Mouse (Mus musculus): ENCODE data around the gene Sept11. TPM values are rescaled to one million over a fixed set of nuclear protein-coding genes. Genes with fewer than 3 reads are reported as not detected.

Sept11 gene
- total RNA-seq, 2 experiments from 2014 or later: 69.1 to 85.0 TPM

- DNase-seq: no peak
- intact Hi-C loops (cut with DNase I): loop anchor here (5.0 kb wide), 2 partner anchors 40 to 175 kb away; partner anchors contain the start of gene Ccng2
Observed at GRCm38 (mm10) chr5:93092147-93092781, 973 bp upstream of the Sept11 start.

GRCm38 (mm10) chr5:93093638-93094527 lies 646 bp downstream of the Sept11 start:
- intact Hi-C loops (cut with DNase I): loop anchor here (5.0 kb wide), 2 partner anchors 38 to 173 kb away; partner anchors contain the start of gene Ccng2
- peak; percentile 15 to 45 for DNase-seq

DNA sequence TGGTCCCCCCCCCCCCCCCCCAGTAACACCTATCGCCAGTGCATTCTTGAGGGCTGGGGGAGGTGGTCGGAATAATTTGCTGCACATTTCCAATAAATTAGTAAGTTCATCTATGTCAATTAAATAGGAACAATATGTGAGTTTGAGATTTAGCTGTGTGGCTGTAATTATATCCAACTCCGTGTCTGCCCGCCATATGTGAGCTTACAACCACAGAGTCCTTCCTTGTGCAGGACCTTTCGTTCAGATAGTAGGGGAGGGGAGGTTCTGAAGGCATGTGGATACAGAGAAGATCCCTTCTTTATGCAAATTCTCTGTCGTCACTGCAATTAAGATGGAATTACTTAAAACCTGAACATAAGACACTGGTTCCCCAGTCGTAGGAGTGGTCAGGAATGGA lies 2.1 kb downstream of the Sept11 start:
- no peak for DNase-seq
- intact Hi-C loops (cut with DNase I): no loop called here

GRCm38 (mm10) chr5:93097204-93097906 lies 4.1 kb downstream of the Sept11 start:
- no peak for DNase-seq
- intact Hi-C loops (cut with DNase I): no loop called here

- DNase-seq: no peak
- intact Hi-C loops (cut with DNase I): no loop called here
Observed at GRCm38 (mm10) chr5:93098219-93098618, 5.0 kb downstream of the Sept11 start.

DNA sequence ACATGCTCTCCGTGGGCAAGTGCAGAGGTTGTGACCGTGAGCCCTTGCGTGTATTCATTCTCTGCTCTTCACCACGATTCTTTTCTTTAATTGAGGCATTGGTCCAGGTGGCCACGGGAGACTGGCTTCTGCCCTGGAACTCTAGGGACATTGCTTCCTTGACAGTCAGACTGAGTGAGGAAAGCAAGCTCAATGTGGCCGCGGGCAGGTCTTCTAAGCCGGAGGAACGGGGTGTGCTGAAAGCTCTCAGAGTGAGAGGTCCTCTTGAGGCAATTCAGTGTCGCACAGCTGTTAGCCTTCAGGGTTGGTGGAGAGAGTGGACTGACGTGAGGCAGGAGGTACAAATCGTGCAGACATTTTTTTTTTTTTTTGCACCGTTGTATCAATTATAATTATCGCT lies 5.6 kb downstream of the Sept11 start:
- no peak for DNase-seq
- intact Hi-C loops (cut with DNase I): no loop called here

GRCm38 (mm10) chr5:93100906-93101305 lies 7.7 kb downstream of the Sept11 start:
- intact Hi-C loops (cut with DNase I): no loop called here
- DNase-seq: no peak

DNA sequence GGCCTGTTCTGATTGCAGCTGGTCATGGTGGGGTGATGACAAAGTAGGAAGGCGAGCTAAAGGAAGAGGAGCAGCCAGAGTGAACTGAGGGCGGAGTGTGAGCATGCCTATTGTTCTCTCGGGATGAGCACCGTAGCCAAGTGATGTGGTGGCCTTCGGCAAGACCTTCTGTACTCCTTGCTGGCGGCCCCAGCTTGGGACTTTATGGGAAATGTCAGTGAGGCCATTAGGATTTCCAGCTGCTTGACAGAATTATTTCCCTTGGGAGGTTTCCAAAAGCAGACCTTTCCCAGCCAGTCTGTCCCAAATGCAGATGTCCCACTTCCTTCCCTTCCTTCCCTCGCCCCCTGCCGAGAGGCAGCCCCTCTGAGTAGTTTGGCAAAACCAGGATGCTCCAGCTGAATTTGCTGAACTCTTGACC lies 8.1 kb downstream of the Sept11 start:
- no peak for DNase-seq
- intact Hi-C loops (cut with DNase I): no loop called here

DNA sequence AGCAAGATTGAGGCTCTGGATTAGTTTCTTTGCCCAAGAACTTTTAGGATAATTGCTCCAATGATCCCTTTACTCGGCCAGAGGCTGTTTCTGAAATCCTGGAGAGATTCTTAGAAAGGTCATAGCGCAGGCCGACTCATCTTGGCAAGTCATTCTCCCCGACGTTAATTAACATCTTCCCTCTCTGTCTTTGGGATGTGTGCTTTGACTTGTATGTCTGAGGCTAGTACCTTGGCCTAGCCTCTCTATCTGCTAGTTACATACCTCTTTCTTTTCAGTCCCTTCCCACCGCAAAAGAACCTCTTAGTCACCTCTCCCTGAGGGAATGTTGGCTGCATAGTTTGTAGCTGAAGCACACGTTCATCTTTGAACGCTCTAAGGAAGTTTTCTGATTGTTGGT lies 10.4 kb downstream of the Sept11 start:
- intact Hi-C loops (cut with DNase I): no loop called here
- no peak for DNase-seq

- intact Hi-C loops (cut with DNase I): no loop called here
- DNase-seq: no peak
Observed at GRCm38 (mm10) chr5:93104987-93105823, 12.0 kb downstream of the Sept11 start.

DNA sequence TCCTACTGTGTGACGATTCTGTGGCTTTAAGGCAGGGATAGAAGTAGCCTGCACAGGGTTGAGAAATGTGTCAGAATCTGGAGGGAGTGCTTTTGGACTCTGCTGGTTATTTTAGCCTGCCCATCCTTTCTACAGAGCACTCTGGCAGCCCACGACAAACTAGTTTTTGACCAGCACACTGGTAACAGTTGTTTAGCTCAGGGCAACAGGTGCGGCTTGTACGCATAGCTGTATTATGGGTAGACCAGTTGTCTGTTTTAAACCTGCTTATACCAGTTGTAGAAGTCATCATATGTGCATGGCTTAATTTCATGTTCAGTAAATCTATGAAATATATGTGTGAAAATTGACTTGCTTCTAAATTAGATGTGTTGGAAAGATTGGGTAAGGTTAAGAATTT lies 12.8 kb downstream of the Sept11 start:
- intact Hi-C loops (cut with DNase I): no loop called here
- no peak for DNase-seq

- no peak for DNase-seq
- intact Hi-C loops (cut with DNase I): no loop called here
Observed at GRCm38 (mm10) chr5:93108703-93109102, 15.5 kb downstream of the Sept11 start.

GRCm38 (mm10) chr5:93109555-93109954 lies 16.3 kb downstream of the Sept11 start:
- DNase-seq: no peak
- intact Hi-C loops (cut with DNase I): no loop called here

DNA sequence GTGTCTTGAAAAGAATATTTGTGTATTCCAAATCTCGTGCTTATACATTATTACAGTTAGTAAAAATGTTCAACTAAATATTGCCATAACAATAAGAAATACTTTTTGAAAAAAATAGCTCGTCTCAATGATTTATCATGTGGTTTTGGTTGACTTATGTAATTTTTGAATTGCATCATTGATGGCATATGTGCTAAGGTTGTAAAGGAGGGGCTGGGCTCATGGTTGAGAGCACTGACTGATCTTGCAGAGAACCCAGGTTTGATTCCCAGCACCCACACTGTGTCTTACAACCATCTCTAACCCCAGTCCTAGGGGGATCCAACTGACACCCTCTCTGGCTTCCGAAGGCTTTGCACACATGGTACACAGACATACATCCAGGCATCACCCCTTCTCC lies 19.1 kb downstream of the Sept11 start:
- intact Hi-C loops (cut with DNase I): no loop called here
- no peak for DNase-seq

GRCm38 (mm10) chr5:93113517-93113916 lies 20.3 kb downstream of the Sept11 start:
- DNase-seq: no peak
- intact Hi-C loops (cut with DNase I): no loop called here

DNA sequence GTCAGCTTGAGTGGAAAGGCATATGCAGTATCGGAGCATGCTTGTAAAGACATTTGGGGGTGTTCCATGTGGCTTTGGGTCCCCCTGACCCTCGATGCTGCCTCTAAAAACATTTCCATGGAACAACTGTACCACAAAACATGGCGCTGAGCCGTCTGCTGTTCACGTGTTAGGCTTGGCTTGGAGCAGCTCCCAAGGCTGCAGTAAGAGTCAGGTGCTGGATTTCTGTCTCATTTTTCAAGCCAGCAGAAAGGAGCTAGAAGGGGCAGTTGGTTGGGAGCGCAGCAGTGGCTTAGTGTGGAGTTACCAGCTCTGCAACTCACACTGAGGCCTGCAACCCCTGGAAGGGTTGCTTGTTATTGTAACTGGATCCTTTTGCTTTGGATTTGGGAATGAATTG lies 21.3 kb downstream of the Sept11 start:
- intact Hi-C loops (cut with DNase I): no loop called here
- DNase-seq: peak; percentile 55 to 56

- intact Hi-C loops (cut with DNase I): no loop called here
- DNase-seq: no peak
Observed at GRCm38 (mm10) chr5:93115059-93115458, 21.8 kb downstream of the Sept11 start.

DNA sequence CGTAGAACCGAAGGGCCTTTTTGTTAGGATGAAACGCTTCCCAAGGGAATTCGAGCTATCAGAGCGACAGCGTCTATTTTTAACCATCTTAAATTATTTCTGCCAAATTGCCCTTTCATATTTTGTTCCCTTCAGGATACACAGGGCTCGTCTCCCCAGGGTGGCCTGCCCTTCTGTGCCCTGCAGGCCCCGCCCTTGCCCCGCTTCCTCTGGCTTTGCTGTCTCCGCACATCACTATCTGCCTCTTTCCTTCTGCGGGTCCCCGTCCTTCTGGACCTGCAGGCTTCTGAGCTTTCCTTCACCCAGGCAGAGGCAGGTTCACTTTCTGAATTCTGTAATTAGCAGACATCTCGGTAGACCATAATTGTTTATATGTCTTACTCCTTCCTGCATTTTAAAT lies 22.6 kb downstream of the Sept11 start:
- intact Hi-C loops (cut with DNase I): no loop called here

GRCm38 (mm10) chr5:93117648-93118047 lies 24.4 kb downstream of the Sept11 start:
- intact Hi-C loops (cut with DNase I): no loop called here
- no peak for DNase-seq

More for the DNA sequence above, 22.6 kb downstream of the Sept11 start:
- no peak for DNase-seq

GRCm38 (mm10) chr5:93121660-93122059 lies 28.4 kb downstream of the Sept11 start:
- intact Hi-C loops (cut with DNase I): no loop called here
- DNase-seq: no peak

All from gastrocnemius, postnatal 36 days (tissue).